Mouse (Mus musculus) CH12.LX (cell line): ENCODE measurements around the gene Ap1ar. TPM values are rescaled to one million over a fixed set of nuclear protein-coding genes. Genes with fewer than 3 reads are reported as not detected.

ENCODE experiments used
- DNase-seq: peaks from one replicate; pipeline ENCODE4 v3.0.0-alpha.2; 2013; ENCODE audit errors: extremely low read depth
- H3K27ac ChIP-seq: 2 replicates; pipeline ENCODE4 v1.5.1; 2012; ENCODE audit warnings: low read depth, mild to moderate bottlenecking, control low read depth, moderate library complexity; ENCODE audit not compliant: insufficient read depth
- H3K27me3 ChIP-seq: replicated peaks from 2 replicates; pipeline ENCODE3; 2012; ENCODE audit warnings: inconsistent platforms
- H3K36me3 ChIP-seq, 2 experiments: replicated peaks in 1 of 2; 2 replicates each; pipeline versions ENCODE3 to v1.6.1; 2012; ENCODE audit warnings: inconsistent platforms in 1 of 2, low read length in 1 of 2, mild to moderate bottlenecking in 1 of 2, mixed read lengths in 1 of 2, moderate library complexity in 1 of 2; ENCODE audit not compliant: control insufficient read depth in 1 of 2, insufficient read depth in 1 of 2
- H3K4me1 ChIP-seq, 2 experiments: 2 replicates each; pipeline ENCODE4 v1.6.1; 2012; ENCODE audit warnings: inconsistent platforms in 1 of 2, moderate library complexity in 1 of 2; ENCODE audit not compliant: insufficient read depth in 2 of 2, control insufficient read depth in 1 of 2
- H3K4me2 ChIP-seq: 2 replicates; pipeline ENCODE4 v1.6.1; 2012; ENCODE audit warnings: low read depth, mild to moderate bottlenecking, control low read depth; ENCODE audit not compliant: poor library complexity, insufficient read depth, severe bottlenecking
- H3K4me3 ChIP-seq, 3 experiments: fragments of 150-350 bp in 1 of 3; sonication (generic) in 1 of 3; replicated peaks in 1 of 3; 2 replicates each; pipeline versions ENCODE3 to v1.5.1; 2011 to 2012; ENCODE audit warnings: low read depth in 2 of 3, low read length in 2 of 3, mild to moderate bottlenecking in 2 of 3, moderate library complexity in 2 of 3, control low read depth in 1 of 3, improper control_type of control experiment in 1 of 3, inconsistent platforms in 1 of 3, mixed read lengths in 1 of 3; ENCODE audit not compliant: poor library complexity in 1 of 3
- H3K79me2 ChIP-seq: replicated peaks from 2 replicates; pipeline ENCODE4 v1.6.1; 2012; ENCODE audit warnings: mild to moderate bottlenecking, moderate library complexity; ENCODE audit not compliant: control insufficient read depth, poor library complexity, insufficient read depth, severe bottlenecking; ENCODE audit errors: extremely low read depth
- H3K9ac ChIP-seq: 2 replicates; pipeline ENCODE4 v1.6.1; 2012; ENCODE audit warnings: low read depth, mild to moderate bottlenecking, control low read depth, moderate library complexity; ENCODE audit not compliant: insufficient read depth
- H3K9me3 ChIP-seq: replicated peaks from 2 replicates; pipeline ENCODE3; 2012; ENCODE audit warnings: low read length, inconsistent platforms, mixed read lengths
- CHD2 ChIP-seq: IDR thresholded peaks from 2 replicates; pipeline ENCODE4 v1.6.1; 2011; ENCODE audit warnings: low read length, improper control_type of control experiment
- CTCF ChIP-seq, 2 experiments: IDR thresholded peaks in 1 of 2; conservative IDR thresholded peaks in 1 of 2; 2 replicates each; pipeline ENCODE4 v1.5.1; 2011 to 2012; ENCODE audit warnings: low read depth in 2 of 2, low read length in 2 of 2, improper control_type of control experiment in 1 of 2, inconsistent platforms in 1 of 2, mild to moderate bottlenecking in 1 of 2, moderate library complexity in 1 of 2
- EP300 ChIP-seq: IDR thresholded peaks from 2 replicates; pipeline ENCODE4 v1.6.1; 2011; ENCODE audit warnings: low read length, improper control_type of control experiment
- HCFC1 ChIP-seq: IDR thresholded peaks from 2 replicates; pipeline ENCODE4 v1.6.1; 2012; ENCODE audit warnings: low read depth, mild to moderate bottlenecking, inconsistent platforms, low read length, improper control_type of control experiment
- JUN ChIP-seq: IDR thresholded peaks from 2 replicates; pipeline ENCODE4 v1.6.1; 2011; ENCODE audit warnings: low read depth, mild to moderate bottlenecking, low read length, improper control_type of control experiment, moderate library complexity; ENCODE audit not compliant: insufficient read depth
- MAFK ChIP-seq: IDR thresholded peaks from 2 replicates; pipeline ENCODE4 v1.6.1; 2011; ENCODE audit warnings: low read length, improper control_type of control experiment; ENCODE audit not compliant: insufficient replicate concordance
- MAX ChIP-seq: IDR thresholded peaks from 2 replicates; pipeline ENCODE4 v1.6.1; 2011; ENCODE audit warnings: low read length, improper control_type of control experiment
- MYC ChIP-seq: IDR thresholded peaks from 2 replicates; pipeline ENCODE4 v1.6.1; 2011; ENCODE audit warnings: low read depth, mild to moderate bottlenecking, improper control_type of control experiment, low read length
- NELFE ChIP-seq: IDR thresholded peaks from 2 replicates; pipeline ENCODE4 v1.6.1; 2011; ENCODE audit warnings: low read depth, low read length, improper control_type of control experiment
- POLR2A ChIP-seq: IDR thresholded peaks from 2 replicates; pipeline ENCODE4 v1.6.1; 2011; ENCODE audit warnings: low read depth, mild to moderate bottlenecking, improper control_type of control experiment, low read length
- POLR2AphosphoS2 ChIP-seq: IDR thresholded peaks from 2 replicates; pipeline ENCODE4 v1.6.1; 2011; ENCODE audit warnings: low read depth, low read length, improper control_type of control experiment
- UBTF ChIP-seq: IDR thresholded peaks from 2 replicates; pipeline ENCODE4 v1.6.1; 2012; ENCODE audit warnings: low read depth, mild to moderate bottlenecking, inconsistent platforms, low read length, improper control_type of control experiment, moderate library complexity
- ZKSCAN1 ChIP-seq: IDR thresholded peaks from 2 replicates; pipeline ENCODE4 v1.6.1; 2012; ENCODE audit warnings: low read depth, inconsistent platforms, low read length, improper control_type of control experiment, borderline replicate concordance
- ZMIZ1 ChIP-seq: IDR thresholded peaks from 2 replicates; pipeline ENCODE4 v1.6.1; 2012; ENCODE audit warnings: low read depth, mild to moderate bottlenecking, inconsistent platforms, low read length, improper control_type of control experiment
- ZNF384 ChIP-seq: IDR thresholded peaks from 2 replicates; pipeline ENCODE4 v1.6.1; 2012; ENCODE audit warnings: low read depth, low read length, improper control_type of control experiment, inconsistent platforms
- dilution Hi-C: fragments of 300-500 bp; cut with MboI; formaldehyde crosslinking; loops from 2 replicates; pipeline ENCODE4 v1.14.3; 2020; ENCODE audit warnings: low sequenced_read_pairs; ENCODE audit not compliant: extremely low pct_unique_long_range_greater_than_20kb, extremely low pct_ligation_motif_present
- in situ Hi-C: fragments of 300-500 bp; cut with MboI; formaldehyde crosslinking; loops from 3 replicates; pipeline ENCODE4 v1.14.3; 2019; ENCODE audit warnings: low sequenced_read_pairs, low pct_ligation_motif_present, low pct_unique_long_range_greater_than_20kb, mixed read lengths
- polyA plus RNA-seq: library from polyadenylated mRNA; unstranded; fragments of >175 nt; gene quantifications from 2 replicates; pipeline ENCODE4 v1.2.1, GENCODE M21; 2012; ENCODE audit warnings: low read depth; ENCODE audit not compliant: insufficient read length
- total RNA-seq, 2 experiments: library from RNA; depleted of rRNA; stranded (reverse); fragments of 300-350 nt in 1 of 2; fragments of >200 nt in 1 of 2; gene quantifications; 2 replicates each; pipeline ENCODE4 v1.2.3; 2012 to 2014

Gene Ap1ar
- total and polyA plus RNA-seq, 3 experiments, result 45.8 to 64.4 (median 51.2) TPM

DNA sequence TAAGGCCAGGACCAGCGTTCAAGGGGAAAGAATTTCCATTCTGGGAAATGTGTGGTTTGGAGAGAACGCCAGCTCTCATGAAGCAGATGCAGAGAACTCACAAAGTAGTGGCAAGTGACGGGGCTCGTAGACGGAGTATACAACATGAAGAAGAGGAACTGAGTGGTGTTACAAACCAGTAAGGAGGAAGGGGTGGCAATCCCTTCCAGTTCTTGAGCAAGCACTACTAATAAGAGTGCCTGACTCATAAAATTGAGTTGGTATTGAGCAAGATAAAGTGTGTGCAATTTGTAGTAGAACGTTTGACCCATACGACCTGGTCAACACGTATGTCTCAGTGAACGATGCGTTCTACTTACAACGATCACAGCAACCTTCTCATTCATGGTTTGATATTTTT is 68.2 kb downstream of the Ap1ar start:
- H3K79me2 ChIP-seq, result no peaks in the 10 kb centered on the region
- no peaks in the 10 kb centered on the region for H3K36me3 ChIP-seq
- no peak for DNase-seq
- H3K27me3 ChIP-seq, result no peaks in the 10 kb centered on the region
- H3K4me2 ChIP-seq, result no peak overlapping the region
- dilution Hi-C loops, result no loop called here
- H3K27ac ChIP-seq, result no peak overlapping the region
- TF ChIP-seq POLR2A, result no peak
- no peak overlapping the region for H3K9ac ChIP-seq
- no peak overlapping the region for H3K4me3 ChIP-seq
- H3K9me3 ChIP-seq, result no peaks in the 10 kb centered on the region
- peaks cover 0 to 3% of the 10 kb centered on the region in 2 experiments; a peak in 1 of 4 replicates for H3K4me1 ChIP-seq
- in situ Hi-C loops, result loop anchor here (25.0 kb wide), 1 partner anchor 168 kb away; no protein-coding TSS in a partner anchor

DNA sequence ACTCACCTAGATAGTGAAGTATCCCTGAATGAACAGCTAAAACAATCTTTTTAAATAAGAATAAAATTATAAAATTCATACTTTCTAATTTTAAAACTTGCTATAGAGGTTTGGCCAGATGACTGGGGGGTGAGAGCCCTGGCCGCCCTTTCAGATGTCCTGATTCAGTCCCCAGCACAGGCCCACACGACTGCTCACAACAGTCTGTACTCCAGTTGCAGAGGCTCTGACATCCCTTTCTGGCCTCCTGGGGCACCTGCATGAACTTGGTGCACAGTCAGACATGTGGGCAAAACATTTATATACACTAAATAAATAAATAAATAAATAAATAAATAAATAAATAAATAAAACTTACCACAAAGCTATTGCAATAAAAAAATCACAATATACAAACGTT is 71.4 kb downstream of the Ap1ar start:
- H3K4me1 ChIP-seq, result peaks cover 0 to 7% of the 10 kb centered on the region in 2 experiments; a peak in 1 of 4 replicates
- no peak overlapping the region for H3K9ac ChIP-seq
- in situ Hi-C loops (loop anchor here (25.0 kb wide), 1 partner anchor 171 kb away; no protein-coding TSS in a partner anchor), dilution Hi-C loops (no loop called here)
- H3K79me2 ChIP-seq, result no peaks in the 10 kb centered on the region
- H3K27me3 ChIP-seq, result no peaks in the 10 kb centered on the region
- DNase-seq, result no peak
- no peak overlapping the region for H3K4me2 ChIP-seq
- no peaks in the 10 kb centered on the region for H3K36me3 ChIP-seq
- no peak for TF ChIP-seq MYC
- no peak for TF ChIP-seq CHD2
- TF ChIP-seq ZNF384, result no peak
- TF ChIP-seq ZMIZ1, result no peak
- no peak for TF ChIP-seq NELFE
- no peak for TF ChIP-seq UBTF
- no peak for TF ChIP-seq JUN
- TF ChIP-seq HCFC1, result no peak
- TF ChIP-seq EP300, result no peak
- TF ChIP-seq CTCF (conservative IDR thresholded peaks at IDR 0.05 in 1 of 2, IDR thresholded peaks at IDR 0.05 in 1 of 2; ENCODE audit: low read depth in 2 of 2, low read length in 2 of 2), result no peak
- TF ChIP-seq POLR2AphosphoS2, result no peak
- TF ChIP-seq ZKSCAN1, result no peak
- no peak for TF ChIP-seq MAFK
- TF ChIP-seq MAX, result no peak
- no peak overlapping the region for H3K4me3 ChIP-seq
- no peak overlapping the region for H3K27ac ChIP-seq
- no peaks in the 10 kb centered on the region for H3K9me3 ChIP-seq

DNA sequence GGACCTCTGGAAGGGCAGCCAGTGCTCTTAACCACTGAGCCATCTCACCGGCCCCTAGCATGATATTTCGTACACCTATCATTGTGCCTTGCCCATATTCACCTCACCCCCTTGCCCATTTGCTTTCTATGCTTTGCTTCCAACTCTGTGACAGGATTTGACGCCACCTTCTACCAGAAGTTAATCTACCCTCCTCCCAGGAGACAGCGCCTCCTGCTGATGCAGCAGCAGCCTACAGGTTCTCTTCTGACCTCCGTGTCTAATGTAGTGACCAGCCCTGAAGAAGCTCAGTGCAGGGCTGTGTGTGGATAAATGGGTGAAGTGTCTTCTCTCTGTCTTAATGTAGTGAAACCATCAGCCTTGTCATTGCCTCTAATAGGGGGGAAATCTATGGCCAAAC is 72.8 kb downstream of the Ap1ar start:
- in situ Hi-C loops (loop anchor here (25.0 kb wide), 1 partner anchor 173 kb away; no protein-coding TSS in a partner anchor), dilution Hi-C loops (no loop called here)
- Histone ChIP-seq H3K4me2 (no peak overlapping the region), H3K36me3 (no peaks in the 10 kb centered on the region), H3K27ac (no peak overlapping the region), H3K4me1 (peaks cover 0 to 8% of the 10 kb centered on the region in 2 experiments; a peak in 2 of 4 replicates), H3K79me2 (no peaks in the 10 kb centered on the region), H3K9ac (no peak overlapping the region), H3K9me3 (no peaks in the 10 kb centered on the region), H3K27me3 (no peaks in the 10 kb centered on the region), H3K4me3 (no peak overlapping the region)
- TF ChIP-seq CTCF (conservative IDR thresholded peaks at IDR 0.05 in 1 of 2, IDR thresholded peaks at IDR 0.05 in 1 of 2; ENCODE audit: low read depth in 2 of 2, low read length in 2 of 2), result peak in 1 of 2 experiments; percentile 48; a peak in 2 of 4 replicates
- no peak for TF ChIP-seq EP300
- peak; percentile 21 for DNase-seq
